Mouse (Mus musculus) thymus, adult 18-20 months (tissue): ENCODE measurements around the gene Sec14l3.

Experiments used
- DNase-seq, 2 experiments: peaks; one replicate each; pipeline ENCODE4 v3.0.0; 2022; ENCODE audit warnings: mixed read lengths in 2 of 2

Gene Sec14l3

GRCm38 (mm10) chr11:4062523-4062922, 2.1 kb upstream of the Sec14l3 start:
- no peak for DNase-seq

- DNase-seq = no peak
These were observed 1.7 kb upstream of the Sec14l3 start for GRCm38 (mm10) chr11:4062981-4063380.

- DNase-seq = no peak
These were observed 5.0 kb downstream of the Sec14l3 start for GRCm38 (mm10) chr11:4069664-4070063.

- no peak for DNase-seq
These were observed 12.0 kb downstream of the Sec14l3 start for GRCm38 (mm10) chr11:4076633-4077032.

GRCm38 (mm10) chr11:4078267-4078933, 13.8 kb downstream of the Sec14l3 start:
- no peak for DNase-seq

- no peak for DNase-seq
These were observed 15.6 kb downstream of the Sec14l3 start for GRCm38 (mm10) chr11:4080219-4080618.

- DNase-seq = no peak
These were observed 18.9 kb downstream of the Sec14l3 start for GRCm38 (mm10) chr11:4083316-4084078.

- no peak for DNase-seq
These were observed 21.6 kb downstream of the Sec14l3 start for GRCm38 (mm10) chr11:4086246-4086645.

- no peak for DNase-seq
These were observed 22.6 kb downstream of the Sec14l3 start for GRCm38 (mm10) chr11:4087267-4087666.

- no peak for DNase-seq
These were observed 29.1 kb downstream of the Sec14l3 start for GRCm38 (mm10) chr11:4093459-4094377.

GRCm38 (mm10) chr11:4094378-4095170, 29.9 kb downstream of the Sec14l3 start:
- peak in 1 of 2 experiments; percentile 45 for DNase-seq

- peak; percentile 55 for DNase-seq
These were observed 30.8 kb downstream of the Sec14l3 start, which contains the start of gene Mtfp1 for GRCm38 (mm10) chr11:4095171-4096053. TSS of gene Mtfp1 (minus strand) at chr11:4095445.

GRCm38 (mm10) chr11:4096054-4096984, 31.7 kb downstream of the Sec14l3 start:
- peak; percentile 92 to 96 for DNase-seq

GRCm38 (mm10) chr11:4097091-4097621, 32.5 kb downstream of the Sec14l3 start:
- peak in 1 of 2 experiments; percentile 32 for DNase-seq

- DNase-seq = peak in 1 of 2 experiments; percentile 21
These were observed 33.5 kb downstream of the Sec14l3 start for GRCm38 (mm10) chr11:4098120-4098519.

- DNase-seq = no peak
These were observed 34.2 kb downstream of the Sec14l3 start for GRCm38 (mm10) chr11:4098816-4099215.

- DNase-seq = no peak
These were observed 34.8 kb downstream of the Sec14l3 start for GRCm38 (mm10) chr11:4099447-4099846.

- no peak for DNase-seq
These were observed 37.2 kb downstream of the Sec14l3 start for GRCm38 (mm10) chr11:4101851-4102250.

GRCm38 (mm10) chr11:4103522-4103921, 38.9 kb downstream of the Sec14l3 start:
- no peak for DNase-seq

GRCm38 (mm10) chr11:4104989-4105388, 40.3 kb downstream of the Sec14l3 start:
- DNase-seq = no peak
